Mouse (Mus musculus) olfactory bulb, adult 2 months (tissue): Measurements from ENCODE around the gene Plvap. TPM values are rescaled to one million over a fixed set of nuclear protein-coding genes. Genes with fewer than 3 reads are reported as not detected.
A peak's percentile ranks its signal among the peaks of the same experiment; 100 is the strongest.

Experiments
- H3K27ac ChIP-seq: fragments of 200-500 bp; 2 replicates; pipeline ENCODE4 v1.5.1; 2012; ENCODE audit warnings: low read depth, low read length; ENCODE audit not compliant: insufficient read depth
- H3K4me1 ChIP-seq: fragments of 200-500 bp; 2 replicates; pipeline ENCODE4 v1.6.1; 2012; ENCODE audit warnings: low read length; ENCODE audit not compliant: control insufficient read depth, insufficient read depth
- H3K4me3 ChIP-seq: fragments of 200-500 bp; 2 replicates; pipeline ENCODE4 v1.5.1; 2012; ENCODE audit warnings: mild to moderate bottlenecking, low read depth, low read length, moderate library complexity; ENCODE audit not compliant: insufficient read depth
- CTCF ChIP-seq: fragments of 200-500 bp; IDR thresholded peaks from 2 replicates; pipeline ENCODE4 v1.5.1; 2012; ENCODE audit warnings: low read depth, mild to moderate bottlenecking, low read length, moderate library complexity; ENCODE audit not compliant: insufficient read depth
- POLR2A ChIP-seq: fragments of 200-500 bp; IDR thresholded peaks from 2 replicates; pipeline ENCODE4 v1.6.1; 2012; ENCODE audit warnings: mild to moderate bottlenecking, low read depth, low read length, moderate library complexity; ENCODE audit not compliant: insufficient read depth
- WGBS: fragments of 180-500 bp; shearing (Covaris S2); methylation state at CpG from one replicate; pipeline ENCODE4 v1.1.7; 2018; 5-methylcytosine and 5-hydroxymethylcytosine counted together
- polyA plus RNA-seq: library from polyadenylated mRNA; stranded (reverse); fragments of >200 nt; gene quantifications from 2 replicates; pipeline ENCODE4 v1.2.4, GENCODE M21; 2012; ENCODE audit warnings: low replicate concordance; ENCODE audit not compliant: missing spikeins, insufficient read depth, insufficient read length

The Plvap gene
- polyA plus RNA-seq: not detected in 2 replicates

DNA sequence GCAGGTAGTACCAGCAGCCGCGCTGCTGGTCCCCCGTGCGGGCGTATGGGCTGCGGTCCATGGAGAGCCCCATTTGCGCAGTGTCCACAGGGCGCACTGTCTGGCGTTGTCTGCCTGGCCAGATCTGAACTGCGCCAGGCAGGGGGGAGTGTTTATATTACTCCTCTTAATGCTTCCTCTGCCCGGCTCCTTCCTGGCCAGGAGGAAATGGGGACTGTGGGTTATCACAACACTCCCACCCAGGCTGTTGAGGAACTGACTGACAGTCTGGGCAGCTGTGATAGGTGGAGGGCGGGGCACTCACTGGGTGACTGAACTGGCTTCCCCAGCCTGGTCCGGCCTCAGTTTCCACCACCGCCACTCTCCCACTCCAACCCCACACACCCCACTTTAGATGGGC lies at the start of gene Plvap:
Gene Plvap (minus strand): TSS at position 109 of the 400 bp plus-strand sequence.
- TF ChIP-seq CTCF (no peak), POLR2A (no peak)
- WGBS: 80% methylated on average over 14 of the region's 14 CpGs
- Histone ChIP-seq H3K4me1 (peaks cover 8% of the 10 kb centered on the region; the same call in 1 of the 2 replicates), H3K27ac (no peak within 1 kb of the TSS), H3K4me3 (no peak within 1 kb of the TSS)

DNA sequence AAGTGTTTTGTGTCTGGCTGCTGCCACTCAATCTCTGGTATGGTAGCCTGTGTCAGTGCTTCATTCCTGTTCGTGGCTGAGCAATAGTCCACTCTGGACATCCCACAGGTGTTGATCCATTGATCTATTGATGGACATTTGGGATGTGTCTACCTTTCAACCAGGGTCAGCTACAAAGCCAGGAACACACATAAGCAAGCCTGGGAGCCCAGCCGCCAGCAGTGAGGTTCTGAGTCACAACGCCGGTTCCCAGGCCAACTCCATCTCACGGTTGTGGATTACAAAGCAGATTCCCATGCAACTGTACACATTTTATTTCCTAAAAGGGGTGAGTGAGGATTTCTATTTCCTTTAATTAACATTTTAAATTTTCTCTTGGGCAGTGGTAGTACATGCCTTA lies 49.2 kb upstream of the Plvap start:
- Histone ChIP-seq H3K27ac (no peak overlapping the region), H3K4me3 (no peak overlapping the region), H3K4me1 (peaks cover 16% of the 10 kb centered on the region)
- no peak for TF ChIP-seq CTCF
- TF ChIP-seq POLR2A: no peak
- 82% methylated on average over 5 of the region's 5 CpGs for WGBS

DNA sequence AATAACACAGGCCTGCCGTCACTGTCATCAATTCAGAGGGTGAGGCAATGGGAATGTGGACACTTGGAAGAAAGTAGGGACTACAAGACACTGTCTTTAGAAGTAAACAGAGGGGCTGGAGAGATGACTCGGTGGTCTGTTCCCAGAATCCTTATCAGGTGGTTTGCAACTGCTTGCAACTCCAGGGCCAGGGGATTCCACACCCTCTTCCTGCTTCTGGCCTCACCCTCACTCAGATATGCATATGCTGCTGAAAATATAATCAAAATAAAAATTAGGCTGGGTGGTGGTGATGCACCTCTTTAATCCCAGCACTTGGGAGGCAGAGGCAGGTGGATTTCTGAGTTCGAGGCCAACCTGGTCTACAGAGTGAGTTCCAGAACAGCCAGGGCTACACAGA lies 48.5 kb upstream of the Plvap start:
- 77% methylated on average over 3 of the region's 3 CpGs for WGBS
- Histone ChIP-seq H3K4me1 (peaks cover 16% of the 10 kb centered on the region), H3K4me3 (no peak overlapping the region), H3K27ac (no peak overlapping the region)
- TF ChIP-seq POLR2A: no peak
- no peak for TF ChIP-seq CTCF

DNA sequence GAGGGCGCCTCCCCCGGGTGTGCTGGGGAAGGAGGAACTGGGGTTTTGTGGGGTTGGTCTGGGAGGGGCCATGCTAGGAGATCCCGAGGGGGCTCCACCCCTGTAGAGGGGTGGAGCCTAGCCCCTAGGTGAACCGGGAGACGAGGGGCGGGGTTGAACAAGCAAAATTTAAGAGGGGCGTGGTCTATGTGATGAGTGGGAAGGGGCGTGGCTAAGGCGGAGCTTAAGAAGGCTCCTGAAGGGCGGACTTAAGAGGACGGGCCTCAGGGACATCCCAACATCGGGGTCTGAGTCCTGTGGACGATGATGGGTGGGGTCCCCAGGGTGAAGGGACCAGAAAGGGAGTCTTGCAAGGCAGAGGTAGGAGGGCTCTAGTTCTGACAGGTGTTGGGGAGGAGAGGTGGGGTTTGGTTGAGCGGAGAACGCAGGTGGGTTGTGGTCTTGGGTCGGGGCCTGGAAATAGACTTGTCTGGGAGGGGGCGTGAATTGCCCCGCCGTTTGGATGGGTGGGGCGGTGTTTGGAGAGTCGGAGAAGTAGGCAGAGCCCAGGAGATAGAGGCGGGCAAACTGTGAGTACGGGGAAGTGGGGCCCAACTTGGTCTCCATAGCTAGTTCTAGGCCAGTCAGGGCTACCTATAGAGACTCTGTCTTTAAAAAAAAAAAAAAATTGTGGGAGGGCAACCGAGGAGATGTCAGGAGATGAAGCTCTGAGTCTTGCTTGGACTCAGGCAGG lies 47.6 kb upstream of the Plvap start:
- Histone ChIP-seq H3K27ac (no peak overlapping the region), H3K4me3 (0 out of 2 replicates have a peak overlapping the region, but pooled peaks have one; percentile 2), H3K4me1 (peaks cover 16% of the 10 kb centered on the region)
- no peak for TF ChIP-seq POLR2A
- TF ChIP-seq CTCF: no peak
- WGBS: 5% methylated on average over 24 of the region's 24 CpGs

DNA sequence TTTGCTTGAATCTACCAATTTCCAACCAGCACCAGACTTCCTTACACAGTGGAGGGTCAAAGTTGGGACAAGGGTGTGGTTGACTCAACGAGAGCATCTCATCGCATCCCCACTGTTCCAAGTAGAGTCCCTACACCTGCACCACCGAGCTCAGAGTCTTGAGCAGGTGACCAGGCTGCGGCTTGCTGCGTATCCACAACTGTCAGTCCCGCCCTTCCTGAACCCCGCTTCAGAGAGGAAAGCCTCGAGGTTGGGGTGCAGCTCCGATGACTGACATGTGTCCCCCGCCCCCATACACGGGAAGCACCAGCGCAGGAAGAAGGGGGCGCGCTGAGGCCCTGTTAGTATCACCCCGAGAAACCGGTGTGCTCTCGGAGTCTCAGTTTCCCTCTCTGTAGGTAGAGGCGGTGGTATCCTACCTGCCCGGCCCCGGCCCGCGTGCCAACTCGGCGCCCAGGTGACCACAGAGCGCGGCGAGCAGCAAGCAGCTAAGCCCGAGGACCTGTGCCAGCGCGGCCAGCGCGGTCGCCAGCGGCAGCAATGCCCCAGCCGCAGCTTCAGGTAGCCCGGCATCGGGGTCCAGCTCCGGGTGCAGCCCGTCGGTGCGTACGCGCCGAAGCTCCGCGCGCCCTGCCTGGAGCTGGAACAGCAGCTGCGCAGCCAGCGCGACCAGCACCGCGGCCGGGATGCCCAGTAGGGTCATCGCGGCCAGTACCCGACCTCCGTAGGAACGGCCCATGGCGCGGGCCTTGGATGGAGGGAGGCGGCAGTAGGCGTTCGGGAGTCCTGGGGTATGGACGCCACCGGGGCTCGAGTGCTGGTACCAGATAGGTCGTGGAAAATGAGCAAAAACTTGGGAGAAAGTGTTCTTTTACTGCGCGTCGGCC lies 46.8 kb upstream of the Plvap start, which contains the start of gene Tmem221:
Gene Tmem221 (minus strand): TSS at position 801 of the 887 bp plus-strand sequence.
- Histone ChIP-seq H3K4me1 (peaks cover 16% of the 10 kb centered on the region), H3K27ac (no peak within 1 kb of the TSS), H3K4me3 (peak within 1 kb of the TSS; percentile 2; the same call in 1 of the 2 replicates)
- 6% methylated on average over 70 of the region's 70 CpGs for WGBS
- no peak for TF ChIP-seq POLR2A
- no peak for TF ChIP-seq CTCF

DNA sequence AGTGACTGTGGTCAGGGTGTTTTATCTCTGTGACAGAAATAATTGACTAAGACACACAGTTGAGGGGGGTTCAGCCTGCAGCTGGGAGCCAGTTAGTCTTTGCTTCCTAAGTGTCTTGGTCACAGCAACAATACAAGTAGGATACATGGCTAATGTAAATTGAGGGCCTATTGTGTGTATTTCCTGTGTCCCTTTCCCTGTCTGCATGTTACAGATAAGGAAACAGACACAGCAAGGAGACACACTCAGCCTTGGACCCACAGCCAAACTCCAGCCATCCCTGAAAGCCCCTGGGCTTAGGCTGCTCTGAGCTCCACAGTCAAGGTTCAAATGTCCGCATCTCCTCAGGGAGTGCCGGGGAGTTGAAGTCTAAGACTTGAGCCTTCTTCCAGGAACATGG lies 43.1 kb upstream of the Plvap start:
- WGBS: 95% methylated on average over 2 of the region's 2 CpGs
- TF ChIP-seq POLR2A: no peak
- no peak for TF ChIP-seq CTCF
- no peak overlapping the region for H3K4me3 ChIP-seq
- no peak overlapping the region for H3K27ac ChIP-seq
- H3K4me1 ChIP-seq: peaks cover 10% of the 10 kb centered on the region

DNA sequence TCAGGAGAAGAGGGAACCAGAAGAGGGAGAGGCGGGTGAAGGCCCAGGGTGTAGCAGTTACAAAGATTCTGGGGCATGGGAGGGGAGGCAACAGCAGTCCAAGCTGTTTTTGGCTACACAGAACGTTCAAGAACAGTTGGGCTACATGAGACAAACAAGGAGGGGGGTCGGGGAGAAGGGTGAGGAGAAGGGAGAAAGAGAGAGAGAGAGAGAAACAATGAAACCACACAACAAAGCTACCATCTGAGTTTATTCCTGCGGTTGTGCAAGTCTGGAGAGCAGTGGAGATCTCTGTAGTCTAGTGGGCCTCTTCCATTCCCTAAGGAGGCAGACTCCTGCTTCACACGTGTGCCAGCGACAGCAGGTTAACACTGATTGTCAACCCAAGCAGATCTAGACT lies 42.4 kb upstream of the Plvap start:
- peaks cover 7% of the 10 kb centered on the region for H3K4me1 ChIP-seq
- WGBS: 61% methylated on average over 6 of the region's 6 CpGs
- no peak overlapping the region for H3K4me3 ChIP-seq
- H3K27ac ChIP-seq: no peak overlapping the region
- TF ChIP-seq POLR2A: no peak
- TF ChIP-seq CTCF: no peak

DNA sequence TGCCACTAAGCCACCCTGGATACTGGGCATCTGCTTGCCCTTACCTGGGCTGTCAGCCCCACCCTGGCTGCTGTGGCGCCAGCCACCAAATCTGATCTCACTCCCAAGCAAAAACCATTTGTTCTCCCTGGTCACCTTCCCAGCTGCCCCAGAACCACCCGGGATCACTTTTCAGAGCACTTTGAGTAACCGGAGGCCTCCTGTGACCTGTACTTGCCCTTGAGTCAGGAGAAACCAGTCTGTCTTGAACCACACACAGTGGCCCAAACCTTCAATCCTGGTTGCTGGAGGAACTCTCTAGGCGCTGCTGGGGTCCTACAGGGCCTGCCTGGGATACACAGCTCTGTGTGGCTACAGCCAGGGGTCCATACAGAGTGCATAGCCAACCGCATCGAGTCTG lies 41.2 kb upstream of the Plvap start:
- TF ChIP-seq POLR2A (no peak), CTCF (no peak)
- Histone ChIP-seq H3K4me1 (no peaks in the 10 kb centered on the region), H3K4me3 (no peak overlapping the region), H3K27ac (no peak overlapping the region)
- 79% methylated on average over 6 of the region's 6 CpGs for WGBS

DNA sequence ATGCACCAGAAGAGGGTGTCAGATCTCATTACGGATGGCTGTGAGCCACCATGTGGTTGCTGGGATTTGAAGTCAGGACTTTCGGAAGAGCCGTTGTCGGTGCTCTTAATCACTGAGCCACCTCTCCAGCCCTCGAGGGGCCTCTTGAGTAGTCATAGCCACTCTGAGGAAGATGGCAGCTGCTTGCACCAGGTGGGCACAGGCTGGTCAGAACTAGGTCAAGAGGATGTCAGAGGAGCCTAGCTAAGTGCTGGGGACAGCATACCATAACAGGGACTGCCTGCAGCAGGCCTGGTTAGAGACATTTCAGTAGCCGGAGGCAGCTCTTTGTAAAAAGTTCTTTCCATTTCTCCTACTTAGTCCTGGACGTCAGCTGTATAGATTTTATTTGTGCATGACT lies 39.2 kb upstream of the Plvap start:
- H3K27ac ChIP-seq: no peak overlapping the region
- H3K4me3 ChIP-seq: no peak overlapping the region
- 72% methylated on average over 7 of the region's 7 CpGs for WGBS
- H3K4me1 ChIP-seq: no peaks in the 10 kb centered on the region
- TF ChIP-seq POLR2A (no peak), CTCF (no peak)
